Mouse (Mus musculus): ENCODE measurements around the gene Abhd17a. TPM values are rescaled to one million over a fixed set of nuclear protein-coding genes. Genes with fewer than 3 reads are reported as not detected.

Abhd17a gene
- polyA plus RNA-seq, 1 experiment from 2014 or later, result 92.5 TPM

GRCm38 (mm10) chr10:80535711-80536110, 54.4 kb downstream of the Abhd17a start:
- DNase-seq (ENCODE audit: low spot score) (peak; percentile 48), ATAC-seq (ENCODE audit: low FRiP score, low TSS enrichment) (no peak)
- TF ChIP-seq EP300 (optimal IDR thresholded peaks at IDR 0.05) (no peak), CTCF (IDR thresholded peaks at IDR 0.05; ENCODE audit: low read depth) (no peak)
- H3K27me3 ChIP-seq (ENCODE audit: control insufficient read depth, insufficient read depth, low read length), result no peaks in the 10 kb centered on the region; the same call in 1 of the 2 replicates
- no peaks in the 10 kb centered on the region for H3K36me3 ChIP-seq (ENCODE audit: control insufficient read depth, insufficient read depth, low read length)
- H3K4me3 ChIP-seq (ENCODE audit: low read depth, low read length), result no peak overlapping the region
- H3K9me3 ChIP-seq (ENCODE audit: control insufficient read depth, low read length), result no peaks in the 10 kb centered on the region
- 14% methylated on average over 13 of the region's 13 CpGs for WGBS
- H3K27ac ChIP-seq (replicated peaks), result no peak overlapping the region
- no peak overlapping the region for H3K4me2 ChIP-seq (replicated peaks; ENCODE audit: low read depth)
- H3K9ac ChIP-seq (ENCODE audit: low read length), result 0 out of 2 replicates have a peak overlapping the region, but pooled peaks have one; percentile 1
- no peaks in the 10 kb centered on the region for H3K4me1 ChIP-seq (replicated peaks; ENCODE audit: control insufficient read depth, insufficient read depth)

GRCm38 (mm10) chr10:80535071-80535470, 55.1 kb downstream of the Abhd17a start:
- Histone ChIP-seq H3K27me3 (ENCODE audit: control insufficient read depth, insufficient read depth, low read length) (no peaks in the 10 kb centered on the region; the same call in 1 of the 2 replicates), H3K4me2 (replicated peaks; ENCODE audit: low read depth) (0 out of 2 replicates have a peak overlapping the region, but pooled peaks have one; percentile 14), H3K9me3 (ENCODE audit: control insufficient read depth, low read length) (no peaks in the 10 kb centered on the region), H3K4me3 (ENCODE audit: low read depth, low read length) (no peak overlapping the region), H3K4me1 (replicated peaks; ENCODE audit: control insufficient read depth, insufficient read depth) (no peaks in the 10 kb centered on the region), H3K27ac (replicated peaks) (no peak overlapping the region), H3K9ac (ENCODE audit: low read length) (no peak overlapping the region), H3K36me3 (ENCODE audit: control insufficient read depth, insufficient read depth, low read length) (no peaks in the 10 kb centered on the region)
- DNase-seq (ENCODE audit: low spot score), result no peak
- 9% methylated on average over 14 of the region's 14 CpGs for WGBS
- no peak for ATAC-seq (ENCODE audit: low FRiP score, low TSS enrichment)
- no peak for TF ChIP-seq CTCF (IDR thresholded peaks at IDR 0.05; ENCODE audit: low read depth)

- no peak for TF ChIP-seq CTCF (IDR thresholded peaks at IDR 0.05; ENCODE audit: low read depth)
- no peak for TF ChIP-seq EP300 (optimal IDR thresholded peaks at IDR 0.05)
Observed at GRCm38 (mm10) chr10:80533704-80534103, 56.4 kb downstream of the Abhd17a start.

More at GRCm38 (mm10) chr10:80533704-80534103, 56.4 kb downstream of the Abhd17a start:
- H3K9ac ChIP-seq (ENCODE audit: low read length), result no peak overlapping the region
- H3K36me3 ChIP-seq (ENCODE audit: control insufficient read depth, insufficient read depth, low read length), result no peaks in the 10 kb centered on the region
- ATAC-seq (ENCODE audit: low FRiP score, low TSS enrichment) (peak; percentile 56), DNase-seq (ENCODE audit: low spot score) (peak; percentile 69)
- no peaks in the 10 kb centered on the region for H3K4me1 ChIP-seq (replicated peaks; ENCODE audit: control insufficient read depth, insufficient read depth)
- no peaks in the 10 kb centered on the region for H3K9me3 ChIP-seq (ENCODE audit: control insufficient read depth, low read length)
- H3K4me2 ChIP-seq (replicated peaks; ENCODE audit: low read depth), result no peak overlapping the region
- 12% methylated on average over 7 of the region's 7 CpGs for WGBS
- H3K27me3 ChIP-seq (ENCODE audit: control insufficient read depth, insufficient read depth, low read length), result no peaks in the 10 kb centered on the region; the same call in 1 of the 2 replicates
- no peak overlapping the region for H3K4me3 ChIP-seq (ENCODE audit: low read depth, low read length)
- no peak overlapping the region for H3K27ac ChIP-seq (replicated peaks)

Small RNA genes within 50 kb of the gene (microRNA-seq; reads per million reads assigned to microRNA genes)
- not detected for gene Mir6912

Other genes with a start within 250 kb of the Abhd17a start
- 12.2 and 12.8 TPM in 2 replicates for gene Adamtsl5, start 241.9 kb downstream of the Abhd17a start, polyA plus RNA-seq (2015; fragmentation: Nextera tagmentation; extraction: Ambion mirVana)
- 0.07 TPM in 2 replicates for gene Plk5, start 233.9 kb downstream of the Abhd17a start, polyA plus RNA-seq (2015; fragmentation: Nextera tagmentation; extraction: Ambion mirVana)
- 4.1 and 4.5 TPM in 2 replicates for gene Mex3d, start 202.7 kb downstream of the Abhd17a start, polyA plus RNA-seq (2015; fragmentation: Nextera tagmentation; extraction: Ambion mirVana)
- gene Mbd3, start 190.8 kb downstream of the Abhd17a start, polyA plus RNA-seq (2015; fragmentation: Nextera tagmentation; extraction: Ambion mirVana), result 81.1 and 82.9 TPM in 2 replicates
- 859 and 899 TPM in 2 replicates for gene Uqcr11, start 183.5 kb downstream of the Abhd17a start, polyA plus RNA-seq (2015; fragmentation: Nextera tagmentation; extraction: Ambion mirVana)
- gene Tcf3, start 156.7 kb downstream of the Abhd17a start, polyA plus RNA-seq (2015; fragmentation: Nextera tagmentation; extraction: Ambion mirVana), result 30.9 and 37.0 TPM in 2 replicates
- gene Onecut3, start 95.5 kb downstream of the Abhd17a start, polyA plus RNA-seq (2015; fragmentation: Nextera tagmentation; extraction: Ambion mirVana), result 0.01 and 0.02 TPM in 2 replicates
- gene Atp8b3, start 51.2 kb downstream of the Abhd17a start, polyA plus RNA-seq (2015; fragmentation: Nextera tagmentation; extraction: Ambion mirVana), result 0.02 and 0.10 TPM in 2 replicates
- 7.1 and 8.5 TPM in 2 replicates for gene Rexo1, start 28.8 kb downstream of the Abhd17a start, polyA plus RNA-seq (2015; fragmentation: Nextera tagmentation; extraction: Ambion mirVana)
- 8.3 and 8.4 TPM in 2 replicates for gene Klf16, start 13.0 kb downstream of the Abhd17a start, polyA plus RNA-seq (2015; fragmentation: Nextera tagmentation; extraction: Ambion mirVana)
- 67.8 and 77.3 TPM in 2 replicates for gene Scamp4, start 12.5 kb upstream of the Abhd17a start, polyA plus RNA-seq (2015; fragmentation: Nextera tagmentation; extraction: Ambion mirVana)
- gene Adat3, start 12.5 kb upstream of the Abhd17a start, polyA plus RNA-seq (2015; fragmentation: Nextera tagmentation; extraction: Ambion mirVana), result 4.1 and 4.3 TPM in 2 replicates
- 1.4 and 1.7 TPM in 2 replicates for gene Gm49322, start 15.7 kb upstream of the Abhd17a start, polyA plus RNA-seq (2015; fragmentation: Nextera tagmentation; extraction: Ambion mirVana)
- 75.4 and 83.9 TPM in 2 replicates for gene Csnk1g2, start 32.5 kb upstream of the Abhd17a start, polyA plus RNA-seq (2015; fragmentation: Nextera tagmentation; extraction: Ambion mirVana)
- 28.3 and 30.0 TPM in 2 replicates for gene Btbd2, start 66.7 kb upstream of the Abhd17a start, polyA plus RNA-seq (2015; fragmentation: Nextera tagmentation; extraction: Ambion mirVana)
- gene Mknk2, start 87.8 kb upstream of the Abhd17a start, polyA plus RNA-seq (2015; fragmentation: Nextera tagmentation; extraction: Ambion mirVana), result 55.2 and 61.7 TPM in 2 replicates
- 22.9 and 23.9 TPM in 2 replicates for gene Mob3a, start 111.6 kb upstream of the Abhd17a start, polyA plus RNA-seq (2015; fragmentation: Nextera tagmentation; extraction: Ambion mirVana)
- gene Izumo4, start 111.8 kb upstream of the Abhd17a start, polyA plus RNA-seq (2015; fragmentation: Nextera tagmentation; extraction: Ambion mirVana), result 14.8 and 18.0 TPM in 2 replicates
- 38.7 and 42.7 TPM in 2 replicates for gene Ap3d1, start 151.9 kb upstream of the Abhd17a start, polyA plus RNA-seq (2015; fragmentation: Nextera tagmentation; extraction: Ambion mirVana)
- 5.4 and 6.2 TPM in 2 replicates for gene Dot1l, start 164.9 kb upstream of the Abhd17a start, polyA plus RNA-seq (2015; fragmentation: Nextera tagmentation; extraction: Ambion mirVana)
- gene Sf3a2, start 207.9 kb upstream of the Abhd17a start, polyA plus RNA-seq (2015; fragmentation: Nextera tagmentation; extraction: Ambion mirVana), result 27.7 and 31.8 TPM in 2 replicates
- 62.0 and 65.8 TPM in 2 replicates for gene Plekhj1, start 208.3 kb upstream of the Abhd17a start, polyA plus RNA-seq (2015; fragmentation: Nextera tagmentation; extraction: Ambion mirVana)
- 6.8 and 6.9 TPM in 2 replicates for gene Amh, start 214.9 kb upstream of the Abhd17a start, polyA plus RNA-seq (2015; fragmentation: Nextera tagmentation; extraction: Ambion mirVana)
- gene Jsrp1, start 223.2 kb upstream of the Abhd17a start, polyA plus RNA-seq (2015; fragmentation: Nextera tagmentation; extraction: Ambion mirVana), result 0.86 and 0.96 TPM in 2 replicates
- gene Oaz1, start 236.3 kb upstream of the Abhd17a start, polyA plus RNA-seq (2015; fragmentation: Nextera tagmentation; extraction: Ambion mirVana), result 1,070 and 1,103 TPM in 2 replicates

Measured in stomach, postnatal 0 days (tissue).